Mouse (Mus musculus): ENCODE data around the gene Wdr61.
"Not testable (repeated sequence)": the region's sequence is repeated elsewhere in the genome, so short reads cannot be mapped to it uniquely, and the experiment has no call there.

Gene Wdr61

DNA sequence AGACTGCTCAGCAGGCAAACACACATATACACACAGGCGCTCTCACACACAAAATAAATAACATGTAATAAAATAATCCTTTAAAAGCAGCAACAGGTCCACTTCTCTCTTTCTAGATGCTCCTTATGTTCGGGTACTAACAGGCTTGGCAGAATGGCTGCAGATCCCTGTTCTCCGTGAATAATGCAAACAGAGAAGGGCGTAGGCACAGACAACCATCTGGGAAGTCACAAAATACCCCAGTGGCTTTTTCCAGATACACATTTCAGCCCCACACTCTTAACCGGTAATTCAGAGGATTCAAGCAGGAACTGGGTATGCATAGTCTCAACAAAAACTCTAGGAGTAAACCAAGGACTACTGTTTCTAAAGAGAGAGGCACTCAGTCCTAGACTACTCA lies 8.0 kb downstream of the Wdr61 start:
- DNase-seq = no peak

DNA sequence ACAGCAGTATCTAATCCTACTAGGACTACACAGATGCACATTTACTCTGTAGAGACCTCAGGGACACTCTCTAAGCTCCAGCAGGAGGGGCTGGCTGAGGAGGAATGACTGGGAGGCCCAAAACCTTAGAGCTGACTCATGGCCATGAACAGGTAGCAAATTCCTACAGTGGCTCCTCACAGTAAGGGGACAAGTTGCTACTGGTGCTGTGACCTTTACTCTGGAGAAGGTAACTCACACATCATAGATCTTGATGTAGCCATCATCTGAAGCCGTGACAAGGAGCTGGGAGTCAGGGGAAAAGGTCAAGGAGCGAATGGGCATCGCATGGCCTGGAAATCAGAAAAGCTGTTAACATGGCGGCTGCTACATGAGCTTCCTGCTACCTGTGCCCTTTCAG lies 11.7 kb downstream of the Wdr61 start:
- no peak for DNase-seq

GRCm38 (mm10) chr9:54722156-54722555 lies 12.2 kb downstream of the Wdr61 start:
- no peak for DNase-seq

GRCm38 (mm10) chr9:54717527-54717926 lies 16.8 kb downstream of the Wdr61 start:
- no peak for DNase-seq

GRCm38 (mm10) chr9:54715776-54716175 lies 18.5 kb downstream of the Wdr61 start:
- no peak for DNase-seq

DNA sequence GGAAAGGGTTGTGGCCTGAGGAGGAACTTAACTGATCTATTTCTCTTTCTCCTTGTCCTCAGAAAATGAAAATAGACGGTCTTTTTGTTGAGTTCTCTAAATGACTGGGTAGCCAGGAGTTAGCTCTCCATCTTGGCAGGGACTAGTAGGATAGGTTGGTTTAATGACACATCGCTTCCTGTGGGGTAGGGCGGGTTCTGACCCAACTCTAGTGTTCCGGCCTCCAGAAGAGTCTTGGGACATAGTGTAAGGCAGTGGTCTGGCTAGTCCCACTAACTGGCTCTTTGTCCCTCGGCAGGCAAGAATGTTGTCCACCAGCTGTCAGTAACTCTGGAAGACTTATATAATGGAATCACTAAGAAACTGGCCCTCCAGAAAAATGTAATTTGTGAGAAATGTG lies 26.2 kb downstream of the Wdr61 start:
- DNase-seq = no peak

GRCm38 (mm10) chr9:54707288-54707999 lies 26.9 kb downstream of the Wdr61 start:
- DNase-seq = no peak

DNA sequence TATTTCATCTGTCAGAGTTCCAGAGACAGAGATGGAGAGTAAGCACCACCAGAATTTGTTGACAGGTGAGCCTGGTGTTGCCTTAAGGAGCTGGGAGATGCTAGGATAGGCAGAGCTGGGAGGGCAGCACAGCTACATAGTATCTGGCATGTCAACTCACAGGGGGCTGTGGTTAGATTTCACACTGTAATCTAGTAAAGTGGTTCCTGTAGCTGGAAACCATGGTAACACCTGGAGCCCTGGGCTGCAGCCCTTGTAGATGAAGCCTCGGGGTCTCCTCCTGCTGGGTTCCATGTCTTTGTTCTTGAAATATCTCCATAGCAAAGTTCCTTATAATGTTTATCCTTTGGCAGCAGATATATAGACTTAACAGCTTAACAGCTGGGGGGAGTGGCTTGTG lies 28.8 kb downstream of the Wdr61 start:
- no peak for DNase-seq

DNA sequence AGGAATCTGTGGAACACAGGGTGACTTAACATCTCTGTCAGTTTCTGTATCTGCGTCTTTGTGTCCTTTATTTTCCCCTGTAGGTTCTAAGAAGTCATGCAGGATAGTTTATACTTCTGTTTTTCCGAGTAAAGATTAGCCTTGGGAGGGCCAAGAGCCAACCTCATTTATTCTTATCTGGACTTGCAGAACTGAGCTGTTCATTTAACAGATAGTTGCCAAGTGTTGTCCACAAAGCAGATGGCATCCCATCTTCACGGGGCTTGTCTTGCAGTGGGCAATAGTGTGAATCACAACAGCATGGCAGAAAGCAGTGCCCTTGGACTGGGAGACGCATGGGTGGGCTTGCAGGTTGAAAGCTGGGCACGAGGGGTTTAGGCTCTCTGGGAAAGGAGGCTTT lies 30.0 kb downstream of the Wdr61 start:
- no peak for DNase-seq

DNA sequence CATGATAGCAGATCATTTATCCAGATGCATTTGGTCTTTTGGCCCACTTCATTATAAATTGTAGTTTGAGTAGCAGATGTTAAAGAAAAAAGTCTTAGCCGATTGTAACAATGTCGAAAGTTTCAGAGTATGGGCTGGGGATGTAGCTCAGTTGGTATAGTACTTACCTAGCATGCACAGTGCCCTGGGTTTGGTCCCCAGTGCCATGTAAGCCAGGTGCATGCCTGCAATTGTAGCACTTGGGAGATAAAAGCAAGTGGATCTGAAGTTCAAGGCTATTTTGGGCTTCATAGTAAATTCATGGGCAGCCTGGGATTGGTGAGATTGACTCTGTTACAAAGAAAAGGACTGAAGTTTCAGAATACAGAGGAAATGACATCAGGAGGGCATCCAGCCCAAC lies 31.7 kb downstream of the Wdr61 start:
- DNase-seq = no peak

DNA sequence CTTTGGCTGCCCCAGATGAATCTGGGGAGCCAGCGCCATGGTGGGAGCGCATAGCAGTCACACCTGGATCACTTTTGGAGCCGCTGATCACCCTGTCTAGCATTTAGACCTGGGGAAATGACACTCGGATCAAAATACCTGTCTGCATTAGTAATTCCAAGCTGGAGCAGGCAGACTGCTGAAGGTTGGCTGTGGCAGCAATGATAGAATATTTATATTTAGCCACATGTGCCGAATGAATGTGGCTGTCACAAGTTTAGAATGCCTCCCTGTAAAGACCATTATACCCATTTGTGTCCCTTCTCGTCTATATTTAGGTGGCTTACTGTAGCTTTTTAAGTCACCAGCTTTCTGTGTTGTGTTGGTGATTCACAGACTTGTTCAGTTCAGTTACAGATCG lies 33.6 kb downstream of the Wdr61 start:
- no peak for DNase-seq

- no peak for DNase-seq
Observed at GRCm38 (mm10) chr9:54700174-54700475, 34.2 kb downstream of the Wdr61 start.

DNA sequence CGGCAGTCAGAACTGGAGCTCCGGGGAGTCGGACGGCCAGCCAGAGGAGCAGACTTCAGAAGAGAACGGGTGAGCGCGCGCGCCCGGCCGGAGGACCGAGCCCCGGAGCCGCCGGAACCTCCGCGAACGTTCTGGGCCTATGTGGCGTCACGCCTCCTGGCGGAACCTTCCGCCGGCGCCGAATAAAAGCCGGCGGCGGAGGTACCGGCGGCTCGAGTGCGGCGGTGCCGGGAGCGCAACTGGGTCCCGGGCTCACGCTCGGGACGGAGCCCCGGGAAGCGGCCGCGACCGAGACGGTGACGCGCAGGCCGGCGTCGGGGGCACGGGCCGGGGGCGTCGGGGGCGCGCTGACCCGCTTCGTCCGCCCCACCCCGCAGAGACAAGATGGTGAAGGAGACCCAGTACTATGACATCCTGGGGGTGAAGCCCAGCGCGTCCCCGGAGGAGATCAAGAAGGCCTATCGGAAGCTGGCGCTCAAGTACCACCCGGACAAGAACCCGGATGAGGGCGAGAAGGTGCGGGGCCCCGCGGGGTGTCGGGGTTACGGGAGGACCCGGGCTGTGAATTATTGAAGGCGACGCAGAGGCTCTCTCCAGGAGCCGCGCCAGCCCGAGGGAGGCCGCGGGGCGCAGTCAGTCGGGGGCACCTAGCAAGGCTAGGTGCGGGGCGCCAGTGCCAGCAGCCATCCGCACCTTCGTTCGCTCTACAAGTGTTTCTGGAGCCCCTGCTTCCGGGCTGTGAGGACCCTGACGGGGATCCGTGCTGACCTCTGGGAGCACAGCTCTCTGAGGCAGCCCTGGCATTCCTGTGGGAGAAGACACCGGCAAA lies 34.8 kb downstream of the Wdr61 start:
- peak; percentile 76 for DNase-seq

DNA sequence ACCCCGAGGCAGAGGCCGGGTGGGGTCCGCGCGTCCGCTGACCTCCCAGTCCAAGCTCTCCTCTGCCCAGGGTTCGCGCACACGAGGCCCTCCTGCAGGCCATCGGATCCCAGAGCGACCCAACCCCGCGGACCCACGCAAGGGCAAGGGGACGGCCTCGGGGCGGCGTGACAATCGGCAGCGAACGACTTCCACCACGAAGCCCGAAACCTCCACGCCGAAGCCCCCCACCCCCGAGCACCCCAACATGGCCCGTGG lies 35.3 kb downstream of the Wdr61 start:
- no peak for DNase-seq

GRCm38 (mm10) chr9:54698318-54699086 lies 35.8 kb downstream of the Wdr61 start, which contains the start of gene Dnaja4:
TSS of gene Dnaja4 (plus strand) at chr9:54698873.
- DNase-seq = no peak

DNA sequence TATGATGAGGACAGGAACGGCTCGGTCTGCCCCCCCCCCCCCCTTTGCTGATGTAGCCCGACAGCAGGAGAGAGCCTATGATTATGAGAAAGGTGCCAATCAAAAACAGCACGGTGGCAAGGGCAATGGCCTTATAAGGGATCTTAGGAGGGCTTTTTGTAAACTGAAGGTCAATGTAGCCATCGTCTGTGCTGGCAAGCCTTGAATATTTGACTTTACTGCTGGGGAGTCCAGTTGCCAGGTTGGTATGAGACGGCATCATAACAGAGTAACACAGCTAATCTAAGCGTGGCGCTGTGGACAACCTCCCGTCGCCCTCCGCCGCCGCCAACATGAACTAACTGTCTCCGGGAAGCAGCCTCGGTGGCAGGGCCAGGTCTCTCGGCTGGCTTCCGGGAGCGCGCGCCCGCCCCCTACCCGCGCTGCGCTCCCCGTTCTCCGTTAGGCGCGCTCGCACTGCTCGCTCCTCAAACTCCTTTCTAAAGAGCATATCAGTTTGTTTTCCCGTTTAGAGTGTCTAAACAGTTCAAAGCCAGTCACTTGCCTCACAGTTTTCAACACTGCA lies 43.0 kb downstream of the Wdr61 start:
- not testable (repeated sequence) for DNase-seq

DNA sequence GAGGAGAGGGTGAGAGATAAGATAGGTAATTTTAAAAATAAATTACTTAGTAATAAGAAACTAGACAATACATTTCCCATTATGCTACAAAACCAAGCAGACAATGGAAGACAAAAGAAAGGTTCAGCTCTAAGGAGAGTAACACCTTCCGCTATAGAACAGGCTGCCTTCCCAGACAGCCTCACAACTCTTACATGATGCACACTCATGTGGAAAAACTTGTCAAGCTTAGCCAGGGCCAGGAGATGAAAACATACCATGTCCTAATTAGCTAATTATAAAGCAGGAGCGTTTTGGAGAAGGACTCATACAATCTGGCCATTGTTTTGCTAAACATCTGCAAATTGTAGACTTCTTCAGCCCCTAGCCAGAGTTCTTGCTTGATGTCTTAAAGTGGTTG lies 43.6 kb downstream of the Wdr61 start:
- DNase-seq = not testable (repeated sequence)

DNA sequence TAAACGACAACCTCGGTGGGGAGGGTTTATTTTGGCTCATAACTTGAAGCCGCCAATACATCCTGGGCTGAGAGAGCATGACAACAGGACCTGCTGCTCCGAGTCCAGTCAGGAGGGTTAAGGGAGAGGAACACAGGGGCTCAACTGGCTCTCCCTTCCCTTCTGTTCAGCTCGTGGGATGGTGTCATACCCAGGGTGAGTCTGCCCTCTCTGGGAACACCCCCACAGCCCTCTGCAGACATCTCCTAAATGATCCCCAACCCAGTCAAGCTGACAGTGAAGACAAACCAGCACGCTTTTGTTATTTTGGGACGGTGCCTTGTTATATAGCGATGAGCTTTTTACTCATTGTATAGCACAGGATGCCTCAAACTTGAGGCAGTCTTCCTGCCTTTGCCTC lies 44.9 kb downstream of the Wdr61 start:
- DNase-seq = no peak

GRCm38 (mm10) chr9:54687246-54688236 lies 46.8 kb downstream of the Wdr61 start:
- no peak for DNase-seq

- DNase-seq = no peak
Observed at GRCm38 (mm10) chr9:54683814-54684605, 50.3 kb downstream of the Wdr61 start.

GRCm38 (mm10) chr9:54682846-54683245 lies 51.5 kb downstream of the Wdr61 start:
- DNase-seq = peak; percentile 51
